Mouse (Mus musculus): Measurements from ENCODE around the gene Teddm1b. TPM values are rescaled to one million over a fixed set of nuclear protein-coding genes. Genes with fewer than 3 reads are reported as not detected.

Gene Teddm1b
- 0.17 TPM for polyA plus RNA-seq (2014; fragmentation: Illumina TruSeq; extraction: RNeasy Lipid Tissue Mini Kit (QIAGEN cat#74804))

GRCm38 (mm10) chr1:153874045-153874444, at the start of gene Teddm1b:
TSS of gene Teddm1b (plus strand) at chr1:153874345.

GRCm38 (mm10) chr1:153844042-153844441, 30.1 kb upstream of the Teddm1b start, which contains the start of gene Rgsl1:
TSS of gene Rgsl1 (minus strand) at chr1:153844142.

DNA sequence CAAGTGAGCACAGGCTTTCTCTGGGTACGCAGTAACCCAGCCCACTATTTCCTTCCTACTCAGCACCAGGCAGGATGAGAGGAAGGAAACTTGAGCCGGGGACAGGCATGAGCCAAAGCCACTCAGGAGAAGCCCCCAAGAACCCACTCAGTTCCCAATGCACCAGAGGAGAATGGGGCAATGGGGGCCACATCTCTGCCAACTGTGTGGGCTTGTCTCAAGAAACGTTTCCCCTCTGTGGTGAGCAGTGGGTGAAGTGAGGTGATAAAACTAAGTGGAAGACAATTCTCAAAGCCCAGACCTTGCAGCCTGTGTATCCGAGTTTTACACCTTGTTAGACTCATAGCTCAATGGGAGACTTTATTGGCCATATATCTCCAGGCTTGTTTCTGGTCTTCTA, 17.3 kb downstream of the Teddm1b start, which contains the start of gene Teddm1a:
TSS of gene Teddm1a (plus strand) at position 301 of the 400 bp plus-strand sequence.

DNA sequence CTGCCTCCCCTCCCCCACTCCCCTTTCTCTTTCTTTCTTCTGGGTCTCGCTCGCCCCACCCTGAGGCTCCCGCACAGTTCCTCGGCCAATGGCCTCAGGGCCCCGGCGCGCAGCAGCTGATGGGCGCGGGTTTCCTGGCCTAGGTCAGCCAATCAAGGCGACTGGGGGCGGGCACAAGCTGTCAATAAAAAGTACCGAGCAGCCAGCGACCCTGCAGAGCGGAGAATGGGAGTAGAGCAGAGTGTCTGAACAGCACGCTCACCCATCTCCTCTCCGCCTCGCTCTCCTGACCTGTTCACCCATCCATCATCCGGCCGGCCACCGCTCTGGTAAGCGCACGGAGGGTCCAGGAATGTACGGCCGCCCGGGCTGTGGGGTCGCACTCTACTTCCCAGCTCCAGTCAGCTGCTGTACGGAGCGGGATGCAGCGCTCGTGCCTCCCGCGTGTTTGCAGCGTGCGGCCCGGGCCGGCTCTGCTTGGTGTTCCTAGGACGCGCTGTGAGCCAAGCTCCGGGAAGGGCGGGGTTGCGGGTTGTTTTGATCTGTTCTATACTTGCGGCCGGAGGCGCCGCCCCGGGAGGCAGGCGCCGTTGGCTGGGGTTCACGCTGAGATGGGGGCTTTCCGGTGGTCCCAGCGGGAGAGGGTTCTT, 25.7 kb downstream of the Teddm1b start, which contains the start of the genes Glul and Teddm2:
TSS of gene Glul (plus strand) at position 214 of the 650 bp plus-strand sequence.
TSS of gene Teddm2 (minus strand) at position 498 of the 650 bp plus-strand sequence.

Other genes starting within 250 kb of the Teddm1b start
- gene Rgs8, start 221.3 kb upstream of the Teddm1b start, polyA plus RNA-seq (2014; fragmentation: Illumina TruSeq; extraction: RNeasy Lipid Tissue Mini Kit (QIAGEN cat#74804)): not detected
- gene Rgs16, start 134.0 kb upstream of the Teddm1b start, polyA plus RNA-seq (2014; fragmentation: Illumina TruSeq; extraction: RNeasy Lipid Tissue Mini Kit (QIAGEN cat#74804)): 0.57 TPM
- 40.4 TPM for gene Rnasel, start 124.9 kb upstream of the Teddm1b start, polyA plus RNA-seq (2014; fragmentation: Illumina TruSeq; extraction: RNeasy Lipid Tissue Mini Kit (QIAGEN cat#74804))
- 0.31 TPM for gene Rgsl1, start 30.2 kb upstream of the Teddm1b start, polyA plus RNA-seq (2014; fragmentation: Illumina TruSeq; extraction: RNeasy Lipid Tissue Mini Kit (QIAGEN cat#74804))
- gene Teddm1a, start 17.4 kb downstream of the Teddm1b start, polyA plus RNA-seq (2014; fragmentation: Illumina TruSeq; extraction: RNeasy Lipid Tissue Mini Kit (QIAGEN cat#74804)): not detected
- gene Glul, start 25.6 kb downstream of the Teddm1b start, polyA plus RNA-seq (2014; fragmentation: Illumina TruSeq; extraction: RNeasy Lipid Tissue Mini Kit (QIAGEN cat#74804)): 287 TPM
- gene Teddm2, start 25.9 kb downstream of the Teddm1b start, polyA plus RNA-seq (2014; fragmentation: Illumina TruSeq; extraction: RNeasy Lipid Tissue Mini Kit (QIAGEN cat#74804)): 0.54 TPM